Mouse (Mus musculus) embryonic facial prominence, embryonic 10.5 days (tissue): ENCODE results near the gene Bub3. TPM values are rescaled to one million over a fixed set of nuclear protein-coding genes. Genes with fewer than 3 reads are reported as not detected.

Source experiments
- DNase-seq: peaks from one replicate; pipeline ENCODE4 v3.0.0-alpha.2; 2017; ENCODE audit warnings: low spot score
- H3K27ac ChIP-seq: fragments of 300-500 bp; sonication (generic); replicated peaks from 2 replicates; pipeline ENCODE4 v1.5.1; 2016; ENCODE audit warnings: mild to moderate bottlenecking
- H3K27me3 ChIP-seq: fragments of 300-500 bp; sonication (generic); replicated peaks from 2 replicates; pipeline ENCODE4 v1.6.1; 2016; ENCODE audit warnings: low read depth, mild to moderate bottlenecking; ENCODE audit not compliant: poor library complexity, severe bottlenecking
- H3K36me3 ChIP-seq: fragments of 300-500 bp; sonication (generic); replicated peaks from 2 replicates; pipeline ENCODE4 v1.6.1; 2016; ENCODE audit warnings: mild to moderate bottlenecking, moderate library complexity
- H3K4me1 ChIP-seq: fragments of 300-500 bp; sonication (generic); 2 replicates; pipeline ENCODE4 v1.6.1; 2016
- H3K4me3 ChIP-seq: fragments of 300-500 bp; sonication (generic); 2 replicates; pipeline ENCODE4 v1.5.1; 2016; ENCODE audit warnings: mild to moderate bottlenecking, moderate library complexity
- H3K9me3 ChIP-seq: fragments of 300-500 bp; sonication (generic); 2 replicates; pipeline ENCODE4 v1.6.1; 2016; ENCODE audit warnings: mild to moderate bottlenecking
- WGBS: fragments of 180-500 bp; shearing (Covaris S2); methylation state at CpG from one replicate; pipeline ENCODE4 v1.1.7; 2016; 5-methylcytosine and 5-hydroxymethylcytosine counted together
- polyA plus RNA-seq: library from polyadenylated mRNA; unstranded; fragments of >200 nt; fragmentation: Nextera tagmentation; extraction: Ambion mirVana; gene quantifications from 2 replicates; pipeline ENCODE4 v1.2.1, GENCODE M21; 2016

The Bub3 gene
- polyA plus RNA-seq, 1 experiment from 2014 or later, result 312 TPM

- no peak for DNase-seq
- Histone ChIP-seq H3K9me3 (no peaks in the 10 kb centered on the region), H3K4me3 (no peak overlapping the region), H3K27me3 (no peaks in the 10 kb centered on the region), H3K4me1 (no peaks in the 10 kb centered on the region), H3K27ac (no peak overlapping the region), H3K36me3 (peaks cover 50% of the 10 kb centered on the region)
- 79% methylated on average over 6 of the region's 6 CpGs for WGBS
Measured at GRCm38 (mm10) chr7:131575246-131575645, 15.2 kb downstream of the Bub3 start.

DNA sequence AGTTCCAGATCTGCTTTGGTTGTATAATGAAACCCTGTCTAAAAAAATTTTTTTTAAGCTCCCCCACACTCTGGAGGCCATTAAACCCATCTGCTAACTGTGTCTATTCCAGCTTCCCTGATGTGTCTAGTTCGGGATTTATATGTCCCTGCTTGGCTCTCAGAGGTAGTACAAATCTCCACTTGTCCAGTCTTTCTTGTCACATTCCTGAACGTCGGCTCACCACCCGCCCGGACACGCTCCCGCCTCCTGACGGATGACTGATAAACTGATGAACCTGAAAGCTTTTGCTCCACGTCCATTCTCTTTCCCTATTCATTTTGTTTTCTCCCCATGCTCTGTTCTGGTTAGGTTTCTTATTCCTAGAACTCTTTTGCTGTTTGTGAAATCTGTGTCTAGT, 22.2 kb downstream of the Bub3 start:
- no peaks in the 10 kb centered on the region for H3K36me3 ChIP-seq
- no peak overlapping the region for H3K4me3 ChIP-seq
- WGBS, result 70% methylated on average over 9 of the region's 9 CpGs

DNA sequence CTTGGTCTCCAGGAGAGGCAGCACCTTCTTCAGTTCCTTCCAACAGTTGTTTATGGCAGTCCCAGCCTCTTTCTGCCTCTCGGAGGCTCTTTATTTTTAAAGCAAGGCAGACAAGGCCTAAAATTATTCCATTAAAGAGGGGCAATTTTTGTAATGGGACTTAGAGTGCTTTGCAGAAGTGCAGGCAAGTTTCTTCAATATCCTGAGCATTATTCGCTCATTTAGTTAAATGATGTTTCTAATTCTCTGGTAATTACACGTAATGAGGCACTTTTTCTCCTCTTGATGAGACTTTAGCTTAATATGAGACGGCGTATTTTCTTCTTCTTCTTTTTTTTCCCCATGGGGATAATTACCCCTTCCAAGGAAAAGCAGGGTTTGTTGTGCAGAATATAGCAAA, 25.5 kb downstream of the Bub3 start:
- no peaks in the 10 kb centered on the region for H3K36me3 ChIP-seq
- H3K27ac ChIP-seq, result no peak overlapping the region
- H3K9me3 ChIP-seq, result no peaks in the 10 kb centered on the region
- peaks cover 12% of the 10 kb centered on the region; the same call in 1 of the 2 replicates for H3K4me1 ChIP-seq
- WGBS, result 66% methylated on average over 5 of the region's 5 CpGs
- no peak for DNase-seq
- peaks cover 15% of the 10 kb centered on the region for H3K27me3 ChIP-seq
- H3K4me3 ChIP-seq, result no peak overlapping the region

More for the DNA sequence above, 22.2 kb downstream of the Bub3 start:
- no peaks in the 10 kb centered on the region for H3K9me3 ChIP-seq
- H3K27me3 ChIP-seq, result peaks cover 9% of the 10 kb centered on the region
- peaks cover 12% of the 10 kb centered on the region; the same call in 1 of the 2 replicates for H3K4me1 ChIP-seq
- H3K27ac ChIP-seq, result no peak overlapping the region
- DNase-seq, result no peak

DNA sequence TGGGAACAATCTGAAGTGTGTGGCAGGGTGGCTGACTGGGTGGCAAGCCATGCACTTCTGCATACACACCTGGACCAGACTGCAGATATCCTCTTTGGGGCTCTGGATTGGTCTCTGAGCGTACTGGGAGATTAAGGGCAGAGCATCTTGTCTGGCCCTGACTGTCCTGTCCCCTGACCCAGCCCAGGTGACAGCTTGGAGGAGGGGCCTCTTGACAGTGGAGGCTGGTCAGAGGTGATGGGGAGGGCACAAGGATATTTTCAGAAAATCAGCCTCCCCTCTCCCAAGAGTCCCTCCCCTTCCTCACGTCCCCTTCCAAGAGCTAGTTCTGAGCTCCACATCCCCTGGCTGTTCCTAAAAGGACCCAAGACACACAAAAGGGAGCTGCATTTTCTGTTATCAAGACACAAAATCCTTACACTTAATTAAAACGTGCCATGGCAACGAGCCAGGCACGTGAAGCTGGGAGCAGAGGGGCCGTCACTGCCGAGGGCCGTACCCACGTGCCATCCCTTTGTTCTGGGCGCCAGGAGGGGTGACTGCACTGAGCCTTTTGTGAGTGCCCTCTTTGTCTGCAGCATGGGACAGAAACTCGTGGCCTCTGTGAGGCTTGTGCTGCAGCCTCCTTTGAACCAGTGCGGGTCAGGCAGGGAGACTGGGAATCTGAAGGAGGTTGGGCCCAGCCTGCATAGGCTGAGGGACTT, 37.9 kb downstream of the Bub3 start:
- Histone ChIP-seq H3K27me3 (peaks cover 82% of the 10 kb centered on the region), H3K4me1 (peaks cover 29% of the 10 kb centered on the region), H3K4me3 (peak overlapping the region; percentile 21; the same call in 1 of the 2 replicates), H3K27ac (peak overlapping the region; percentile 80), H3K36me3 (no peaks in the 10 kb centered on the region), H3K9me3 (no peaks in the 10 kb centered on the region)
- peak; percentile 63 for DNase-seq
- 14% methylated on average over 12 of the region's 12 CpGs for WGBS

- Histone ChIP-seq H3K9me3 (no peaks in the 10 kb centered on the region), H3K36me3 (no peaks in the 10 kb centered on the region), H3K27ac (peak overlapping the region; percentile 80), H3K4me1 (peaks cover 35% of the 10 kb centered on the region), H3K4me3 (peak overlapping the region; percentile 21; the same call in 1 of the 2 replicates), H3K27me3 (peaks cover 81% of the 10 kb centered on the region)
- 4% methylated on average over 5 of the region's 5 CpGs for WGBS
- DNase-seq, result peak; percentile 69
Measured at GRCm38 (mm10) chr7:131598483-131598824, 38.4 kb downstream of the Bub3 start.

GRCm38 (mm10) chr7:131602106-131602505, 42.1 kb downstream of the Bub3 start:
- Histone ChIP-seq H3K4me1 (peaks cover 36% of the 10 kb centered on the region), H3K9me3 (no peaks in the 10 kb centered on the region), H3K27me3 (peaks cover 72% of the 10 kb centered on the region), H3K4me3 (no peak overlapping the region), H3K27ac (no peak overlapping the region), H3K36me3 (no peaks in the 10 kb centered on the region)
- DNase-seq, result no peak
- WGBS, result 80% methylated on average over 7 of the region's 7 CpGs

DNA sequence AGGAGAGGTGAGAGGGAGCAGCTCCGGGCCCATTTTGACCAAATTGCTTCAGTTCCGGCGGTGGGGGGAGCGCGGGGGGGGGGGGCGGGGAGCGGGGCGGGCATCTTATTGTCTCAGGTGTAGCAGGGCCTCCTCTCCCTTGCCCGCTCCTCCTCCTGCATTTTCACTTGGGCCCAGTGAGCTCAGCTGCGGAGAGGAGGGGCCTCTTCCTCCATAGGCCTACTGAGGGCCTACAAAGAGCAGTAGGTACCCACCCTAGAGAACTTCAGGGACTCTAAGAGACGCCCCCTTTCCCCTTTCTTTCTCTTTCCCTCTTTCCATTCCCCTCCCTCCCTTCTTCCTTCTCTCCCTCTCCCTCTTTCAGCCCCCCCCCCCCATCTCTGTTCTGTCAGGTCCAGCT, 43.2 kb downstream of the Bub3 start:
- peak; percentile 42 for DNase-seq
- Histone ChIP-seq H3K27me3 (peaks cover 62% of the 10 kb centered on the region), H3K27ac (peak overlapping the region; percentile 67), H3K9me3 (no peaks in the 10 kb centered on the region), H3K4me3 (peak overlapping the region; percentile 25), H3K36me3 (no peaks in the 10 kb centered on the region), H3K4me1 (peaks cover 29% of the 10 kb centered on the region)
- 6% methylated on average over 10 of the region's 11 CpGs for WGBS

DNA sequence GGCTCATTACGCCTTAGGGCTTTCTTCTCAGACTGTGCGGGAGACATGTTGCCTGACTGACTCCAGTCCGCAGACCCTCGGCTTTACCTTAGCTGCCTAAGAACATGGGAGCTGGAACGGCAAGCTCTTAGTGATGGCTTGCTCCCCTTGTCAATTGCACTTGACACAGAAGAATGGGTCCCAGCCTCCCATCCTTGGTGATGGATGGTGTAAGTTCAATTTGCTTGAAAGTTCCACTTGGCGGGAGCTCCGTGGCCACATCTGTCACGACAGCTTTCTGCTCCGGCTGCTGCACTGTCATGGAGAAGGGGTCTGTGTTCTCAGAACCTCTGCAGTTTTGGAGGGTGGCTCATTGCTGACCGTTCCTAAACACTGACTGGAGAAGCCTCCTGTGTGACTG, 44.9 kb downstream of the Bub3 start:
- Histone ChIP-seq H3K27ac (no peak overlapping the region), H3K4me1 (peaks cover 22% of the 10 kb centered on the region), H3K9me3 (no peaks in the 10 kb centered on the region), H3K36me3 (no peaks in the 10 kb centered on the region), H3K4me3 (no peak overlapping the region), H3K27me3 (peaks cover 48% of the 10 kb centered on the region)
- WGBS, result 93% methylated on average over 10 of the region's 10 CpGs
- DNase-seq, result no peak

- H3K27ac ChIP-seq, result no peak overlapping the region
- WGBS, result 74% methylated on average over 4 of the region's 4 CpGs
- no peaks in the 10 kb centered on the region for H3K9me3 ChIP-seq
- H3K4me1 ChIP-seq, result peaks cover 21% of the 10 kb centered on the region
- no peaks in the 10 kb centered on the region for H3K36me3 ChIP-seq
- H3K27me3 ChIP-seq, result peaks cover 43% of the 10 kb centered on the region
- DNase-seq, result no peak
- no peak overlapping the region for H3K4me3 ChIP-seq
Measured at GRCm38 (mm10) chr7:131605481-131605880, 45.5 kb downstream of the Bub3 start.

DNA sequence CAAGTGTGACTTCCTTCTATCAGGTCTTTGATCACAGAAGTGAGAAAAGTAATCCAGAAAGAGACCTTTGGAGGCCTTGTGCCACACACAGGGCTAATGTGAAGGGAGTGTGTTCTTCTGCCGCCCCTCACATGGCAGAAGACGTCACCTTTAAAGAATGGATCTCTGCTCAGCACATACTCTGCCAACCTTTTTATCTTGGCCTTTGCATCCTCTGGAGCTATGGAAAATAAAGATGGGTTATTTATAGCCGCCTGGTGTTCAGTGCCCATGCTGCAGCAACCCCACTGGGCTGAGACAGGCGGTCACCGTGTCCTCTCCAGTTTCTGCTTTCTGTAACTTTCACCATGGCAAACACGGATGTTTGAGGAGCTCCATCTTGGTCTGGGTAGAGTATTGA, 48.0 kb downstream of the Bub3 start:
- peaks cover 23% of the 10 kb centered on the region for H3K27me3 ChIP-seq
- H3K9me3 ChIP-seq, result no peaks in the 10 kb centered on the region
- H3K4me1 ChIP-seq, result peaks cover 9% of the 10 kb centered on the region
- no peaks in the 10 kb centered on the region for H3K36me3 ChIP-seq
- H3K4me3 ChIP-seq, result no peak overlapping the region
- WGBS, result 89% methylated on average over 6 of the region's 6 CpGs
- no peak for DNase-seq
- no peak overlapping the region for H3K27ac ChIP-seq

DNA sequence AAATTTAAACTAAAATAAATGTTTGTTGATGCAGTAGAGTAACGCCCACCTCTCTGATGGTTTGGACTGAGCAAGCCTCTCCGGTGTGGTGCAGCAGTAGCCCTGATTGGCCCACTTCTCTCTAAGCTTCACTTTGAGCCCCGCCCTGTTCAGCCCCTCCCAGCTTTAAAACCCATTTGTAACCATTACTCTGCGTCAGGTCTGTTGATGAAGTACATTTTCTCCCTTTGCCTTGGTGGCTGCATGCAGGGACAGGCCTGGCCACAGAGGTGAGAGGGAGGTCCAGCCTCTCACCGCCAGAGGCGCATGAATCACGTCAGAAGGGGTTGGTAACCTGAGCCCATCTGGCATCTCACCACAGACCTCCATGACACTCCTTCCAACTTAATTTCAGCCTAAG, 49.7 kb downstream of the Bub3 start:
- Histone ChIP-seq H3K9me3 (no peaks in the 10 kb centered on the region), H3K36me3 (no peaks in the 10 kb centered on the region), H3K4me3 (no peak overlapping the region), H3K27ac (no peak overlapping the region), H3K4me1 (peaks cover 4% of the 10 kb centered on the region; the same call in 1 of the 2 replicates), H3K27me3 (peaks cover 9% of the 10 kb centered on the region; the same call in 1 of the 2 replicates)
- peak; percentile 71 for DNase-seq
- 33% methylated on average over 7 of the region's 7 CpGs for WGBS
